Mouse (Mus musculus) right cerebral cortex, postnatal 25 days (tissue): ENCODE measurements around the gene Ankrd31.

Experiments used
- DNase-seq: peaks from one replicate; pipeline ENCODE4 v3.0.0; 2022

The Ankrd31 gene

DNA sequence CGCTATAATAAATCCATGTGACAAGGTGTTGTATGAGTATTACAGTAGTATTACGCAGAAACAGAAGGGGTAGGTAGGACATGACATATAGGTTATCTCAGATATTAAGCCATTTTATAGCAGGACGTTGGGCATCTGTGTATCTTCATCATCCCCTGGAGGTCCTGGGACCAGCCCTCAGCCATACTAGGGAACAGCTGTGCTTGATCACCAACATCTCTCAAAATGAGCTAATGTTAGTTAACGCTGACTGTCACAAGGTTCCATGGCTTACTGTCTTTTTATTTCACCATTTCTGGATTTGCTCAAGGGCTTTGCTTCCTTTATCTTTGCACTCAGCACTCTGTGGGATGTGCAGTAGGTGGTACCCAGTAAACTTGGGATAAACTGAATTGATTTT, 197.7 kb downstream of the Ankrd31 start:
- DNase-seq = no peak

DNA sequence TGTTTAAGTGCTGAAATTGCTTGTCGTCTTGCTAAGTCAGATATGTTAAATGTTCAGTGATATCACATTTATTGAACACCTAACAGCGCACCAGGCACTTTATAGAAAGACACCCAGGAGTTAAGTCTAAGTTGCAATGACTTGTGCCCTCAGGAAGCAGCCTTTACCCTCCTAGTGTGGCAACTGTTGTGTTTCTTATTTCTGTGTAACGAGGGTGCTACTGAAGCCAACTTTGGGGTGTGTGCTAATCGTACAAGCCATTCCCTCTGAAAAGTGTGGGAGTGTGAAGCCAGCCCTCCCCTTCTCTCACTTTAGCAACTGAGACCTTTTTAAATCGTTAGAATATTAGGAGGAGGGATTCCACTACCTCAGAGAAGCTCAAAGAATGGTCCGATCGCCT, 199.7 kb downstream of the Ankrd31 start:
- DNase-seq = no peak

DNA sequence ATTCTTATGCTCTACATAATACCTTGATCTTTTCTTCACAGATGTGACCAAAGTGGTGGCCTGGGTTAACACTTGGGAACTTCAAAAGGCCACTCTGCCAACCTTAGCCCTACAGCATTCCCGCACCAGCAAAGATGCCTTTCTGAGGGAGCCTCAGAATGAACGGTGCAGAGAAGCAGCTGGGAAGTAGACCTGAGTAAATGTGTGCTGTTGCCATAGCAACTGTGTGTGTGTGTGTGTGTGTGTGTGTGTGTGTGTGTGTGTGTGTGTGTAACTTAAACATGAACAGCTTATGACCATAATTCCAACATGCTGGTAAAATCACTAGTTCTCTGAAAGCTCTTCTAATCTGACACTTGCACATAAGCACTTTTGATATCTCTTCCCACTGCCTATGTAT, 203.8 kb downstream of the Ankrd31 start:
- DNase-seq = no peak

DNA sequence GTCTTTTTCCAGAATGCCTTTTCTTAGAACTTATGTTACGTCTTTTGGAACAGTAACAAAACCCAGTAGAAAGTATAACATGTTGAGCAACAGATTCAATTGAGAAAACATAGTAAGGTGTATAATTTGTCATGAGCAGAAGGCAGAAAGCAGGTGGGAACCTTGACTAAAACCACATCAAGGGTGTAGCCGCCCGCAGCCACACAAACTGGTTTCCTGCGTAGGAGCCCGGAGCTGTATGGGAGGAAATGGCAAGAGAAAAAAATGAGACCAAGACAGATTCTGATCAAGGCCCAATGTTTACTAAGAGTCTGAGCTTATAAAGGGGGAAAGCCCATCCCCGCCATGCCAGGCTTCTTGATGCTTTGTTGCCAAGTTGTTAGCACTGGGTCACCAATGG, 208.4 kb downstream of the Ankrd31 start:
- no peak for DNase-seq
